Mouse (Mus musculus) hindbrain, embryonic 16.5 days (tissue): ENCODE results near the gene Bcl2l10. TPM values are rescaled to one million over a fixed set of nuclear protein-coding genes. Genes with fewer than 3 reads are reported as not detected.

Source experiments
- ATAC-seq: fragments of 200-750 bp; cut with Nextera tagmentation; 2 replicates; pipeline ENCODE4 v1.8.0; 2017; ENCODE audit warnings: moderate TSS enrichment, moderate library complexity
- H3K27ac ChIP-seq: fragments of 300-500 bp; sonication (generic); 2 replicates; pipeline ENCODE4 v1.5.1; 2014; ENCODE audit warnings: low read depth, mild to moderate bottlenecking, control low read depth, low read length, moderate library complexity
- H3K27me3 ChIP-seq: fragments of 300-500 bp; sonication (generic); replicated peaks from 2 replicates; pipeline ENCODE4 v1.6.1; 2014; ENCODE audit warnings: low read length; ENCODE audit not compliant: control insufficient read depth, insufficient read depth
- H3K36me3 ChIP-seq: fragments of 300-500 bp; sonication (generic); 2 replicates; pipeline ENCODE4 v1.6.1; 2014; ENCODE audit warnings: mild to moderate bottlenecking, low read length, moderate library complexity, mixed read lengths; ENCODE audit not compliant: control insufficient read depth, insufficient read depth
- H3K4me1 ChIP-seq: fragments of 300-500 bp; sonication (generic); 2 replicates; pipeline ENCODE4 v1.6.1; 2014; ENCODE audit warnings: low read depth, low read length; ENCODE audit not compliant: control insufficient read depth, insufficient read depth
- H3K4me2 ChIP-seq: fragments of 300-500 bp; sonication (generic); 2 replicates; pipeline ENCODE4 v1.6.1; 2014; ENCODE audit warnings: mild to moderate bottlenecking, low read length, control low read depth, moderate library complexity
- H3K4me3 ChIP-seq: fragments of 300-500 bp; sonication (generic); 2 replicates; pipeline ENCODE4 v1.5.1; 2014; ENCODE audit warnings: mild to moderate bottlenecking, low read length, control low read depth, moderate library complexity
- H3K9ac ChIP-seq: fragments of 300-500 bp; sonication (generic); 2 replicates; pipeline ENCODE4 v1.6.1; 2014; ENCODE audit warnings: low read depth, mild to moderate bottlenecking, control low read depth, low read length, moderate library complexity
- H3K9me3 ChIP-seq: fragments of 300-500 bp; sonication (generic); 2 replicates; pipeline ENCODE4 v1.6.1; 2014; ENCODE audit warnings: mild to moderate bottlenecking, low read length, moderate library complexity; ENCODE audit not compliant: control insufficient read depth
- WGBS: fragments of 180-500 bp; shearing (Covaris S2); extraction: QIAGEN DNeasy Blood & Tissue Kit; methylation state at CpG from one replicate; pipeline ENCODE4 v1.1.7; 2014; 5-methylcytosine and 5-hydroxymethylcytosine counted together
- polyA plus RNA-seq: library from polyadenylated mRNA; unstranded; fragments of >200 nt; fragmentation: Nextera tagmentation; extraction: Ambion mirVana; gene quantifications from 2 replicates; pipeline ENCODE4 v1.2.1, GENCODE M21; 2015

Bcl2l10 gene
- polyA plus RNA-seq, 1 experiment from 2014 or later: not detected

DNA sequence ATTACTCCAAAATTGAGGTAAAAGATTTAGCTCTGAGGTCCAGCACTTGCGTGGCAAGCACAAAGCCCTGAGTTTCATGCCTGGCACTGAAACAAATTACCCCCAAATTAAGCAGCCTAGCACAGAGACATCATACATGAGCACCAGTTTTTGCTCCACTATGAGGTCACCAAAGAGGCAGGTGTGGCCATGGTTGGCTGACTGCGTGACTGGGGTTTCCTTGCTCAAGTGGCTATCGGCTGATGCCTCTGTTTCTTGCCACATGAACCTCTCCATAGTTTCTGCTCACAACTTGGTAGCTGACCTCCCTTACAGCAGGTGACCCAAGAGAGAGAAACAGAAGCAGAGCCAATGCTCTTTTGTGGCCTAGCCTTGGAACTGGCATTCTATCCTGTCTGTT lies 19.5 kb upstream of the Bcl2l10 start:
- ATAC-seq: no peak
- 94% methylated on average over 3 of the region's 3 CpGs for WGBS
- no peaks in the 10 kb centered on the region for H3K27me3 ChIP-seq
- no peak overlapping the region for H3K4me2 ChIP-seq
- no peak overlapping the region for H3K27ac ChIP-seq
- H3K4me1 ChIP-seq: no peaks in the 10 kb centered on the region
- H3K36me3 ChIP-seq: peaks cover 12% of the 10 kb centered on the region
- no peak overlapping the region for H3K9ac ChIP-seq
- H3K9me3 ChIP-seq: no peaks in the 10 kb centered on the region
- no peak overlapping the region for H3K4me3 ChIP-seq

DNA sequence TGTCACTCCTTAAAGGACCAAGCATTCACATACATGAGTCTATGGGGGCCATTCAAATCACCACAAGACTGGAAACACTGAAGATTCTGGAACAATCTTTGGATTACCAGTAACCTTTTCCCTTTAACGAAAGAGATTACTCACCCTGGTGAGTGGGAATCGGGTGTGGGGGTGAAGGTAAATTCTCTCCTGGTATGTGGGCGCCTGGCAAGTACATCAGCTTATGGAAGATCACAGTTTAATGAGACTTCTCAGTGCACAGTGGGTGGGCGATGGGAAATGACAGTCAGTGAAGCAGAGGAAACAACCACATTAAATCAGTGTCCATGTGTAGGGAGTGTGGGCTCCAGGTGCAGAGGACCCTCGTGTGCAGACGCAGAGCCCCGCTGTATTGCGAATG lies 16.7 kb upstream of the Bcl2l10 start:
- WGBS: 78% methylated on average over 8 of the region's 8 CpGs
- Histone ChIP-seq H3K36me3 (peaks cover 29% of the 10 kb centered on the region), H3K4me1 (no peaks in the 10 kb centered on the region), H3K9ac (no peak overlapping the region), H3K4me3 (no peak overlapping the region), H3K4me2 (no peak overlapping the region), H3K27ac (no peak overlapping the region), H3K27me3 (no peaks in the 10 kb centered on the region), H3K9me3 (no peaks in the 10 kb centered on the region)
- no peak for ATAC-seq

DNA sequence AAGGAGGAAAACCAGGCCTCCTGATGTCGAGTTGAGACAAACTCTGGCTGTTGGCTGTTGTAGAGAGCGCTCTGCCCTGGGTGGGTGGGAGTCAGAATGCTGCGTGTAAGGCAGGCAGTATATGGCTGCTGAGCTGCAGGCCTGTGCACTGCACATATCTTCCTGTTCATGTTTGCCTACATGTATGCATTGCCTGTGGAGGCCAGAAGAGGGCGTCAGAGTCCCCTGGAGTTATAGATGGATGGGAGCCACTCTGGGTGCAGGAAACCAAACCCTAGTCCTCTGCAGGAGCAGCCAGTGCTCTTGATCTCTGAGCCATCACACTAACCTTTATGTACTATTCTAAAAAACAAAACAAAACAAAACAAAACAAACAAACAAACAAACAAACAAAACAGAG lies 13.1 kb upstream of the Bcl2l10 start:
- Histone ChIP-seq H3K4me2 (no peak overlapping the region), H3K4me3 (no peak overlapping the region), H3K9me3 (no peaks in the 10 kb centered on the region), H3K4me1 (no peaks in the 10 kb centered on the region), H3K36me3 (peaks cover 52% of the 10 kb centered on the region), H3K9ac (no peak overlapping the region), H3K27ac (no peak overlapping the region), H3K27me3 (no peaks in the 10 kb centered on the region)
- 84% methylated on average over 4 of the region's 4 CpGs for WGBS
- no peak for ATAC-seq

DNA sequence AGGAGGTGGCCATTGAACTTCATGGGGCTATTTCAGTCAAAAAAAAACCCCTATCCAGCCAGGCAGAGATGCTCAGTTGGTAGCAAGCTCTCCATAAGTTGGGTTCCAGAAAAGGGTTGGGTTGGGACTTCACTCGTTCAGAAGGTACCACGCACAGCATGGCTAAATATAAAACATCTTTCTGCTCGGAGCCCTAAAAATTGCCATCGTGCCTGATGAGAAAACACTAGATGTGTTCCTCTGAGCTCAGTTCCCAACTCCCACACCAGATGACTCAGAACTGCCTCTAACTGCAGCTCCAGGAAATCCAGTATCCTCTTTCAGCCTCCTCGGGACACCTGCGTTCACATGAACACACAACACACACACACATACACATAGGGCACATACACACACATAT lies 9.5 kb upstream of the Bcl2l10 start:
- Histone ChIP-seq H3K27ac (no peak overlapping the region), H3K4me3 (no peak overlapping the region), H3K27me3 (no peaks in the 10 kb centered on the region), H3K36me3 (peaks cover 66% of the 10 kb centered on the region), H3K4me1 (no peaks in the 10 kb centered on the region), H3K9me3 (no peaks in the 10 kb centered on the region), H3K4me2 (no peak overlapping the region), H3K9ac (no peak overlapping the region)
- no peak for ATAC-seq
- 92% methylated on average over 6 of the region's 6 CpGs for WGBS

DNA sequence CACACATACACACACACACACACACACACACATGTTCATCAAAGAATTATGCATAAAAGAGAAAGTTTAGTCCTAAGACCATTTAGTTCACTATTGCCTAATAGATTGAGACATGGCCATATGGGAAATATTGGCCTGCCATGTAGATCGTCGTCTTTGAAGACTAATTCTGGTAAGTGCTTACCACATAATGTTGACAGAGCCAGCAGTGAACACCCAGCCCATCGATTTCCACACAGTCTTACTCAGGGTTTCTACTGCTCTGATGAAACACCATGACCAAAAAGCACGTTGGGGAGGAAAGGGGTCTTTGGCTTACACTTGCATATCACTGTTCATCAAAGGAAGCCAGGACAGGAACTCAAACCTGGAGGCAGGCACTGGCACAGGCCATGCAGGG lies 5.1 kb upstream of the Bcl2l10 start:
- H3K9ac ChIP-seq: no peak overlapping the region
- H3K27ac ChIP-seq: no peak overlapping the region
- no peaks in the 10 kb centered on the region for H3K4me1 ChIP-seq
- H3K27me3 ChIP-seq: no peaks in the 10 kb centered on the region
- WGBS: 91% methylated on average over 4 of the region's 4 CpGs
- H3K4me2 ChIP-seq: no peak overlapping the region
- peaks cover 54% of the 10 kb centered on the region for H3K36me3 ChIP-seq
- no peak for ATAC-seq
- no peaks in the 10 kb centered on the region for H3K9me3 ChIP-seq
- no peak overlapping the region for H3K4me3 ChIP-seq

DNA sequence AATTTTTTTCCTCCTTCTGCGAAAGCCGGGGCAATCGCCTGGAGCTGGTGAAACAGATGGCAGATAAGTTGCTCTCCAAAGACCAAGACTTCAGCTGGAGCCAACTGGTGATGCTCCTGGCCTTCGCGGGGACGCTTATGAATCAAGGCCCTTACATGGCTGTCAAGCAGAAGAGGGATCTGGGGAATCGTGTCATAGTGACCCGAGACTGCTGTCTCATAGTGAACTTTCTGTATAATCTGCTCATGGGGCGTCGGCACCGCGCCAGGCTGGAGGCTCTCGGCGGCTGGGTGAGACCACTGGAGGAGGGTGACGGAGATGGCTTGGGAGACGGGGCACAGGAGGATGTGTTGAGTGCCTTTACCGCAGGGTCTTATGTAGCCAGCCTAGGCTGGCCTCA lies 508 bp downstream of the Bcl2l10 start:
- Histone ChIP-seq H3K4me3 (no peak overlapping the region), H3K9me3 (no peaks in the 10 kb centered on the region), H3K27ac (no peak overlapping the region), H3K27me3 (no peaks in the 10 kb centered on the region), H3K36me3 (peaks cover 17% of the 10 kb centered on the region; the same call in 1 of the 2 replicates), H3K9ac (no peak overlapping the region), H3K4me2 (no peak overlapping the region), H3K4me1 (no peaks in the 10 kb centered on the region)
- no peak for ATAC-seq
- WGBS: 89% methylated on average over 17 of the region's 17 CpGs

DNA sequence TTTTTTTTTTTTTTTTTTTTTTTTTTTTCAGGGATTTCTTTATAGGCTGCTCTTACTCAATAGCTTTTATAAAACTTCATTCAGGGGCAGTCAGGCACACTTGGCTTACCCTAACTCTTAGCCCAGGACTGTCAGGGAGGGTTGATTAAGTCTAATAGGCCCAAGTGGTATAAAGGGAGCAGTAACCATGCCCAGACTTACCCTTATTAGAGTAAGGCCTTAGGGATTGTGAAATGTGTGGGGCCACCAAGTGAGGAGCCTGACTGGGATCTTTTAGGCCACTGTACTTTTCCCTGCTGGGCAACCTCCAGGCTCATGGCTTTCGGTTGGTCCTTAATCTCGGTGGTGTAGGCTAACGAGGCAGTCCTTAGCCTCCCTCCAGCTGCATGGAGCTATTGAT lies 1.1 kb downstream of the Bcl2l10 start:
- H3K4me3 ChIP-seq: no peak overlapping the region
- no peaks in the 10 kb centered on the region for H3K27me3 ChIP-seq
- no peak for ATAC-seq
- 77% methylated on average over 3 of the region's 3 CpGs for WGBS
- no peak overlapping the region for H3K27ac ChIP-seq
- H3K9ac ChIP-seq: no peak overlapping the region
- no peaks in the 10 kb centered on the region for H3K9me3 ChIP-seq
- H3K4me2 ChIP-seq: no peak overlapping the region
- no peaks in the 10 kb centered on the region for H3K4me1 ChIP-seq
- H3K36me3 ChIP-seq: peaks cover 17% of the 10 kb centered on the region; the same call in 1 of the 2 replicates

DNA sequence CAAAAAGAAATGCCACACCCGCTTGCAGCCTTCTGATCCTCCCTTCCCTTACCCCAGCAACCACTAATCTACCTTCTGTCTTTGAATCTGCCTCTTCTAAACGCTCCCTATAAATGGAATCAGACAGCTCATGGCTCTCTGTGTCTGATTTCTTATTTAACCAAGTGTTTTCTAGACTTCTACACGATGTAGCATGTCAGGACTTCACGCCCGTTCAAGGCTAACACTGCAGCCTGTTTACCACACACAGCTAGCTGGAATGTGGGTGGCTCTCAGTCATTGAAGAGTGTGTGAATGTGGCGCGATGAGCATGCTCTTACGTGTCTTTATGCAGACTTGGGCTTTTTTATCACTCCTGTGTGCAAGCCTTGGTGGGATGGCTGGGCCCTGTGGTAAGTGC lies 5.5 kb downstream of the Bcl2l10 start:
- H3K9ac ChIP-seq: no peak overlapping the region
- WGBS: 78% methylated on average over 8 of the region's 8 CpGs
- no peak overlapping the region for H3K4me2 ChIP-seq
- no peaks in the 10 kb centered on the region for H3K4me1 ChIP-seq
- no peak overlapping the region for H3K4me3 ChIP-seq
- no peak for ATAC-seq
- H3K9me3 ChIP-seq: no peaks in the 10 kb centered on the region
- no peaks in the 10 kb centered on the region for H3K36me3 ChIP-seq
- H3K27me3 ChIP-seq: no peaks in the 10 kb centered on the region
- no peak overlapping the region for H3K27ac ChIP-seq

DNA sequence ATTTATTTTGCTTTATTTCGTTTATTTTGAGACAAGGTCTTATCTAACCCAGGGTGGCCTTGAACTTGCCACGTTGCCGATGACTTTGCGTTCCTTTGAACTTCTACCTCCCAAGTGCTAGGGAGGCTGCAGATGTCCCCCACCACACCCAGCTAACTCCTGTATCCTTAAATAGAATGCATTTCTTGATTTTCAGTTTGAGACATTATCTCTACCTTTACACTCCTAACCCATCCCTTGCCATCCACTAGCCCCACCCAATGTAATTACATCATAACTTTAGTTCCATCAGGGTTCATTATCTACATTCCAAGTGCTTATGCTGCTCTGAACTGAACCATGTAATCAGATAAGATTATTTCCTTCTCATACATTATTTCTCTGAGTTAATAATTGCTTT lies 8.2 kb downstream of the Bcl2l10 start:
- Histone ChIP-seq H3K4me2 (no peak overlapping the region), H3K4me1 (no peaks in the 10 kb centered on the region), H3K9me3 (no peaks in the 10 kb centered on the region), H3K4me3 (no peak overlapping the region), H3K27ac (no peak overlapping the region), H3K36me3 (no peaks in the 10 kb centered on the region), H3K9ac (no peak overlapping the region), H3K27me3 (no peaks in the 10 kb centered on the region)
- ATAC-seq: no peak
- 92% methylated on average over 4 of the region's 4 CpGs for WGBS

DNA sequence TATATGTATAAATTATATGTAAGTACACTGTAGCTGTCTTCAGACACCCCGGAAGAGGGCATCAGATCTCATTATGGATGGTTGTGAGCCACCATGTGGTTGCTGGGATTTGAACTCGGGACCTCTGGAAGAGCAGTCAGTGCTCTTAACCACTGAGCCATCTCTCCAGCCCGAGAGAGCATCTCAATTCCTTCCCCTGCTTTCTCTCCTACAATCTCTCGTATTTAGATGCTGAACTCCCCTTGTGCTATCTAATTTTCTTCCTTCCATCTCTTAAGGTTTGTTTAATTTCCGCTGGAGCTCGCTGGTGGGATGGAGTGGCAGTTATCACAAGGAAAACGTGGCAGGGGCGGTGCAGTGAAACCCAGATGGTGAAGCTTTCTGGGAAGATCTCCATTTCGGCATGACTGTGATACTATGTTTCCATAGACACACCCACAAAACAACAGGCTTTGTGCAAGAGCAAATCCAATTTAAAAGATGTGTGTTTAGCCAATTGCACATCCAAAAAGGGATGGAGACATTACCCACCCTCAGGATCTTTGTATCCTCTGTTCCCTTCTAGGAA lies 9.6 kb downstream of the Bcl2l10 start:
- H3K27me3 ChIP-seq: no peaks in the 10 kb centered on the region
- H3K36me3 ChIP-seq: no peaks in the 10 kb centered on the region
- no peak overlapping the region for H3K27ac ChIP-seq
- 84% methylated on average over 9 of the region's 9 CpGs for whole genome bisulfite sequencing
- ATAC-seq: no peak
- H3K4me2 ChIP-seq: no peak overlapping the region
- H3K9me3 ChIP-seq: no peaks in the 10 kb centered on the region
- no peak overlapping the region for H3K4me3 ChIP-seq
- H3K9ac ChIP-seq: no peak overlapping the region
- H3K4me1 ChIP-seq: no peaks in the 10 kb centered on the region
